Mouse (Mus musculus) liver, adult (tissue): ENCODE measurements around the gene Atp13a2.

Source experiments
- GATA4 ChIP-seq: IDR thresholded peaks from 2 replicates; pipeline ENCODE4 v1.6.1; 2014; ENCODE audit warnings: mild to moderate bottlenecking, low read length; ENCODE audit not compliant: insufficient replicate concordance

Gene Atp13a2

DNA sequence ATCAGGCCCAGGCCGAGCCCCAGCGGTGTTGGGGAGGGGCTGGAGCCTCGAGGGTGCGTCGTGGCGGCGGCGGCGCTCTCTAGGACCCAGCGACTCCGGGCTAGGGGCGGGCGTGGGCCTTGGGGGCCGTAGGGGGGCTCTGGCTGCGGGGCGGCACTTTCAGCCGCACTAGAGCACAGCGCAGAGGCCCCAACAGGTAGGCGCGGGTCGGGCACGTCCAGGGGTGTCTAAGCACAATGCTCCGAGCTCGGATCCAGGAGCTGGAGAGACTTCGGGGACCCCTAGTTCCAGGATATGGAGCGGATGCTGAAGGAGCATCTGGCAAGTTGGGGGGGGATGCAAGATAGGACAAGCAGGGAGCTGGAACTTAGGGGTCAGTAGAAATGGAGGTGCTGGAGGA is 23.9 kb downstream of the Atp13a2 start:
- TF ChIP-seq GATA4 = no peak

DNA sequence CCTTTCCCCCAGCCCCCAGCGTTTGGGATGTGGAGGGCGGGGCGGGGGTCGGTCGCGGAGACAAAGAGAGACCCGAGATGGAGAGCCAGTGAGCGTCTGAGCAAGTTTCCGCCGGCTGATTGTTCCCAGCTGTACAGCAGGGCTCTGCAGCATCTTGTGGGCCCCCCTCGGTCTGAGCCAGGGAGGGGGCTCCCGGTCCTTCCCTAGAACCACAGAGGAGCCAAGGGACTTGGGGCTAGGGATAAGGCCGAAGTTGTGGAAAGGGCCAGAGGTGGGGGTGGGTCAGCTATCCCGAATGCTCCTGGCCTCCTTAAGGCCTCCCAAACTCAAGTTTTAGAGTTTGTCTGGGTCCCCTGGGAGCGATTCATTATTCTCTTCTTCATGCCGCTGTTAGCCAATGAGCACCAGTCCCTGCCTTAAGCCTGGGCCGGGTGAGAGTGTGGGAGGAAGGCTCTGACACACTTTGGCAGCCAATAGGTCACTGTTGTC is 24.3 kb downstream of the Atp13a2 start:
- TF ChIP-seq GATA4 = no peak

DNA sequence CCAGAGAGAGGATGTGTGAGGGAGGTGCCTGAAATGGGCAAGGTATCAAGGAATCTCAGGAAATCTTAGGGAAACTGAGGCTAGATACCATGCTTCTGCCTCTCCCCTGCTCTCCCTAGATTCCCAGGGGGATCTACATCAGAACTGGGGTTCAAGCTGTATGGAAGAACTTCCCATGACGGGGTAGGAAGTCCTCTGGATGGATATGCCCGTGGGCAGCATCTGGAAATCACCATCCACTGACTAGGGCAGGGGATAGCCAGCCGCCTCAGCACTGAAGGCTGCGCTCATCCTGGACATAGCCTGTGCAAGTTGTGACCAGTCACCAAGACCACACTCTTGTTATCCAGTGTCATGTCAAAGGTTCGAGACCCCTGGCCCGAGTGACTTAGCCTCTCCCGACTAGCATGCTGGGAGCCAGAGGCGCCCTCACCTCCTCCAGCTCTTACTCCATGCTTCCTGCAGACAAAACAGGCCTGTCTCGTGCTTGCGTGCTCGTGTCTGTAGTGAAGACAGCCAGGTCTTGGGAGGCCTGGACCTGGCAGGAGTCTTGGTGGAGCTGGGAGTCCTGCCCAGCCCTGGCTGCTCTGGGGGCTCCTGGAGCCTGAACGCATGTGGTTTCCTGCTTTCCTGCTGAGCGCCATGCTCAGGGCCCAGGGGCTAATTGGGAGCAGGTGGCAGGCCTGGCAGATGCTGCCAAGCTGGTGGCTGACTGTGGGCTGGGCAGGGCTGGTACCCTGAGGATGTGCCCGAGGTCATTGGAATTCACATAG is 25.1 kb downstream of the Atp13a2 start:
- TF ChIP-seq GATA4 = no peak

DNA sequence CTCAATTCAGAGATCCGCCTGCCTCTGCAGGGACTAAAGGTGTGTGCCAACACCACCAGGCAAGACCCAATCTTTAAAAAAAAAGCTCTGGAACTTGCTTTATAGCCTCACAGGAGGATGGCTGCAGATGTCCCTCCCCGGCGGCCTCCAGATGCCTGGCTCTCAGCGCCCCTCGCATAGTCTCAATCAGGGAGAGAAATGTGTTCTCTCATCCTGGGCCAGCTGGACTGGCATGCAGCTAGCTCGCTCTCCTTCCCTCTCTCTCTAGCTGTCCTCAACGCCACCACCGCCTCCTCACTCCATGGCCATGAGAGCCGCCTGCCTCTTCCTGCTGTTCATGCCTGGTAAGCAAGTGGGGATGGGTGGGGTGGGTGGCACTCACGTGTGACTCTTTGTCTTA is 25.9 kb downstream of the Atp13a2 start:
- TF ChIP-seq GATA4 = no peak

DNA sequence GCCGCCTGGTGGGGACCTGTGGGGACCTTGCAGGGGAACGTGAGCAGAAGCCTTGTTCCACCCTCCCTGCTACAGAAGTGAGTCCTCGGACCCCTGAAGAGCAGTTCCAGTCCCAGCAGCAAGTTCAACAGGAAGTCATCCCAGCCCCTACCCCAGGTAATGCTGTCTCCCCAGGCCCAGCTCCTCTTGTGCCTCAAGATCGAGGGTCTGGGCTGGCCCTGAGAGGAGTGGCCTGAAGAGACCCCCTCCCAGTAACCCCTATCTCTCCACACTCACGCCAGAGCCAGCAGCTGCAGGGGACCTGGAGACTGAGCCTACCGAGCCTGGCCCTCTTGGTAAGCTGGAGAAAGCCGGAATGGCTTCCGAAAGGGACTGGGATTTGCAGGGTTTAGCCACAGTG is 27.4 kb downstream of the Atp13a2 start:
- no peak for TF ChIP-seq GATA4

DNA sequence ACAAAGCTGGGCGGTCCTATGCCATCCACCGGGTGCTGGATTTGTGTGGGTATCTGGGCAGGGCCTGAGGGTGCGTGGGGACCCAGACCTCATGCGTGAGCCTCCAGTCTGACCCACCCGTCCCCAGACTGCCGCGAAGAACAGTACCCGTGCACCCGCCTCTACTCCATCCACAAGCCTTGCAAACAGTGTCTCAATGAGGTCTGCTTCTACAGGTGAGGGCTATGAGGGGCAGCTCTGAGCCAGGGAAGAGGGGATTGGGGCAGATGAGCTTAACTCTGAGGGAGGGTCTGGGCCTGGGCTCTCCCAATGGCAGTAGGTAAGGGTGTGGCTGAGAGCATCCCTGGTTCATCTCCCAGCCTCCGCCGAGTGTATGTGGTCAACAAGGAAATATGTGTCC is 28.2 kb downstream of the Atp13a2 start:
- no peak for TF ChIP-seq GATA4

DNA sequence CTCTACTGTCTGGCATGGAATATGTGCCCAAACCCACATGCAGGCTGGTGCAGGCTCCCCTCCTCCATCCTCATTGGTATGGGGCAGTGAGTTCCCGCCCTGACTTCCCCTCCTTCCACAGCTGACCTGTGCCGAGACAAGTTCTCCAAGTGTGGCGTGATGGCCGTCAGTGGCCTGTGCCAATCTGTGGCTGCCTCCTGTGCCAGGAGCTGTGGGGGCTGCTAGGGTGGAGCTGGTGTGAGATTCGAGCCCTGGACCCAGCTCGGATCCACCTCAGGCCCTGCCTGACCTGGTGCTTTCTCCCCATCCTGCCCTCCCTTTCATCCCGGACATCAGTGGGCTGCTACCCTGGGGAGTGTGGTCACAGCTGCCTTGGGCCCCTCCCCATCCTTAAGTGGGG is 28.7 kb downstream of the Atp13a2 start:
- no peak for TF ChIP-seq GATA4

DNA sequence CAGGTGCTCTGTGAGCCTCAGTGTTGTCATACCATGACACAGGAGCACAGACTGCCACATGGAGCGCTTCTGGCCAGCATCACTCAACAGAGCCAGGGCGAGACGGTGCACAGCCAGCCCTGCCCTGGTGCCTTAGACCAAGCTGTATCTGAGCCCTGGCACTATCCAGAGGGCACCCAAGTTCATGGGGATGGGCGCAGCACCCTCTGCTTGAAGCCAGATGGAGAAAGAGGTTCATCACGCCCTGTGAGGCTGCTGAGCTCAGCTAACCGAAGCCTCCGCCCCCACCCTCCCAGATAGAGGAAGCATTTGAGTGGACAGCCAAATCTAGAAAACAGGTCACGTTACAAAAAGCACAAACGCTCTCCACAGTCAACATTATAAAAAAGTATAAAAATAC is 29.6 kb downstream of the Atp13a2 start:
- no peak for TF ChIP-seq GATA4

DNA sequence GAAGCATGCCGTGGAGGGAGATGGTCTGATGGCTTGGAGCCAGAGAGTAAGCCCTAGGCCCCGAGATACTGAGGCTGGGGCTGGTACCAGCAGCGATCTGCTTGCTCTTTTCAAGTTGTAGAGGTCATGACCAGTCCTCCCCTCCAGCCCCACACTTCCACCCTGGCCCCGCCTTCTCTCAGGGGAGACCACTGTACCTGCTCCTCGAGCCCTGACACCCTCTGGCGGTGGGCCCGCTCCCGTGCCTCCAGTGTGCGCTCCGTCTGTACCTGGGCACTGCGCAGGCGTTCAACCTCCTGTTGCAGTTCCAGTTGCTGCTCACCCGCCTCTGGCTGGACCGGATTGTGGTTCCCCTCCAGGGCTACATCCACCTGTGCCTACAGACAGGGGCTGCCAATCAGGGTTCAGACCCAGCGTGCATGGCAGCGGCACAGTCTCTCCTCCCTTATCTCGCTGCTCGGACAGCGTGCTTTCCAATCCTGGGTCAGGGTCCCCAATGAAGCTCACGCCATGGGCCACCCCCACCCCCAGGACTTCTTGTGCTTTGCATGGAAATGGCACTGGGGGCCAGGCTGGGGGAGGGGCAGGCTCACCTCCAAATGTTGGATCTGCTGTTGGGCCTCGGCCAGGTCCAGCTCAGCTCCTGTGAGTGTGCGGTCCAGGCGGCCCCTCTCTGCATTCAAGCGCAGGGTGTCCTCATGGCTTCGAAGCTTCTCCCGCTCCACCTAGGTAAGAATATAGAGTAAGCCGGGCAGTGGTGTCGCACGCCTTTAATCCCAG is 31.2 kb downstream of the Atp13a2 start:
- no peak for TF ChIP-seq GATA4

DNA sequence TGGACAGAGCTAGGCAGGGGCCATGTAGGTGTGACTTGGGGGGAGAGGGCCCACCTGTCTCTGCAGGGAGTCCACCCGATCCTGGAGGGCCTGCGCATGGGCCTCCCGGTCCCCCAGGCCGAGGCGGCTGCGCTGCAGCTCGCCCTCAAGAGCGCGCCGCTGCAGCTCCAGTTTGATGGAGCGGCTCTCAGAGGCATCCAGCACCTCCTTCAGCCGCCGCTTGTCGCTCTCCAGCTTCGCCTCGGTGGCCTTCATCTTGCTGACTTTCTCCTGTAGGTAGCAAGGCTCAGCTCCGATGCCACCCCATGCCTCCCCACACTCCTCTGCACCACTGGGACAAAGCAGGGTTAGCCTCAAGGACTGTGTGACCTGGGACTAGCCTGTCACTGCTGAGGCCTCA is 33.5 kb downstream of the Atp13a2 start:
- no peak for TF ChIP-seq GATA4

DNA sequence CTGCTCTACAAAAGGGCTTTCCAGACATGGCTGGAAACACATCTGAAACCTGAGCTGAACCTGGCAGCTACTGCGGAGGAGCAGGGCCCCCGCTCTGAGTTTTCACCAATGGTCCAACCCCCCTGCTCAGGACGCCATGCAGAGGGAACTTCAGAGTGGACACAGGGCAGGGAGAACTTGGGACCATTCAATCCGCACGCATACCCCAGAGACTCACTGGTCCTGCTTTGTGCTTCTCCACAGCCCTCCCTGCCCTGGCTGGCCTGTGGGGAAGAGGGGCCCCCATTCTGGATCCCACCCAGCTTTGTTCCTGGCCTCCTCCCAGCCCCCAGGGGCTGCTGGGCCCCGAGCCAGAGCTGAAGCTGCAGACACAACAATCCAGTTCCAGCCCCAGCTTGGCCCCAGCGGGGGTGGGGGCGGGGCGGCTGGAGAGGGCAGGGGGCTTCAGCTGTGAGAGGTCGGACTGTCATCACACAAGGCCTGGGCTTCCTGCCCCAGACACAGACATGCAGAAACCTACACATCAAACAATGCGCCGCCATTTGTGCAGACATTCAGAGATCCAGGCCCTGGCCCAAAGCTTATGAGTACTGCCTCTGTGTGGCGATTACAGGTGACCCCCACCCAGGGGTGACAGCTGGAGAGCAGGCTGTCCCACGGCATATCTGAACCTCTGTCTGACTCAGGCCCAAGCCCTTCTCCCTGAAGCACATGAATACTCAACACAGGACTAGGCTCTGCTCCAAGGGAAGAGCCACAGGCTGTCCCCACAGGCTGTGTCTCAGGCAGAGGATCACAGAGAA is 34.3 kb downstream of the Atp13a2 start:
- TF ChIP-seq GATA4 = no peak

DNA sequence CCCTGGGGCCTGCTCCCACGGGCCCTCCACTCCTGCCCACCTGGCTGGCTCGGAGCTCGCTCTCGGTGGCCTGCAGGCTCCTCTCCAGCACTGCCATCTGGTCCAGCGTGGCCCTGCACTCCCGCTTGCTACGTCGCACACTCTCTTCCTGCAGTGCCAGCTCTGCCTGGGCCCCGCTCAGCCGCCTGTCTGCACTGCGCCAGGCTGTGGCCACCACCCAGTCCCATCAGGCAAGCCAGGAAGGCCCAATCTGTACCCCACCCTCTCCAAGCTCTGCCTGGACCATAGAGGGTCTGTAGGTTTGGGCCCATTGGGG is 34.9 kb downstream of the Atp13a2 start:
- TF ChIP-seq GATA4 = no peak

DNA sequence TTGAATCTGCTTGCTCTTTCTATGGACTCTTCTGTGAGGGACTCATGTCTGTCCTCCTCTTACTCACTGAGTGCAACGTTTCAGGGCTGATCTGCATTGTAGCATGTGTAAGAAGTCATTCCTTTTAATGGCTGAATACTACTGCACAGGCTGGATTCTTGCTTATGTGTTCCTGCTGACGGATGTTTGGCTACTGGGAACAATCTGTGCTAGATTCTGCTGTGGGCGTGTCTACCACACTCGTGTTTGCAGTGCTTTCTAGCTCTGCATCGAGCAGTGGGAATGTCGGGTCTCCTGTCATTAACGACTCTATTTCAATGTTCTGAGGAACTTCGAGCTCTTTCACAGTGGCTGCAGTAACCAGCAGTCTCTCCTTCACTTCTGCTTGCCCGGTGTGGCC is 37.4 kb downstream of the Atp13a2 start:
- TF ChIP-seq GATA4 = no peak

DNA sequence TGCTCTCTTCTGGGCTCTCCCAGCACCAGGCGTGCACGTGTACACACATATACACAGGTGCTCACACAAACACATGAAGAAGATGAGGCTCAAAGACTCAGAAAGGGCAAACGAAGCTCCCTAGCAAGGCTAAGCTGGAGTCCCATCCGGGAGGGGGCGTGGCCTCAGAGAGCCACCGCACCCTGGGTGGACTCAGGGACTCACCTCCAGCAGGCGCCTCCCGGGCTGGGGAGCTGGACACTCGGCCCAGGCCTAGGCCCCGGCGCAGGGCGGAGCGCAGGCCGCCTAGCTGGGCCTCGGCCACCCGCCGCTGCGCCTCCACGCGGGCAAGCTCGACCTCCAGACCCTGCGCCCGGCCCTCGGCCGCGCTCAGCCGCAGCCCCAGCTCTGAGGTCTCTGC is 38.3 kb downstream of the Atp13a2 start:
- TF ChIP-seq GATA4 = no peak

DNA sequence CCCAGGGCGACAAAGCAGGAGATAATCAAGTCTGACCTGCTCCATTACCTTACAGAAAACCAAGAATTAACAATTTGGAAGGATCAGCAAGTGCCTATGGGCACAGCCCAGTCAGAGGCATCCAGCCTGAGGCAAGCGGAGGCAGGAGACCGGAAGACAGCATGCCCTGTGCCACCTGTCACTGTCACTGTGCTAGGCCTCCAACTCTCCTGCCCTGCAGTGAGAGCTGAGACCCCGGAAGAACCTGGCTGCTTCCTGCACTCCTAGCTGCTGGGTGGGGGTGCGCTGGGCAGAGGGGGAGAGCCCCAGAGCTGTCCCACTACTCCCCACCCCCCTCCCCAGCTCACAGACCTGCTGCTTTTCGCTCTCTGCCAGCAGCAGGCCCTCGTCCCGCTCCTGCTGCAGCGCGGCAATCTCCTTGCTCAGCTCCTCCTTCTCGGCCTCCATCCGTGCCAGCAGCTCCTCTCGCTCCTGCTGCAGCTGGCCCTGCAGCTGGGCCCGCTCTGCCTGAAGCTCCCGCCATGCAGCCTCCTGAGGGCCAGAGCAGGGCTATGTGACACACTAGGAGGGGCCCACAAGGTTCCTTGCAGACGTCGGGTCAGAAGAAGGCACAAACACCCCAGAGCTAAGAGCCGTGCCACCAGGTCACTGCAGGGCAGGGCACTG is 44.0 kb downstream of the Atp13a2 start:
- TF ChIP-seq GATA4 = no peak
